In genomic region chr13:53443602-53444001, GRCm38 (mm10) we compare ENCODE assay signal across 9 mouse cellular contexts. TPM values are rescaled to one million over a fixed set of nuclear protein-coding genes. Genes with fewer than 3 reads are reported as not detected.
DNase-seq lines count a peak whose midpoint lies in the region; ATAC-seq and TF ChIP-seq lines count a peak whose summit lies in the region.
"Had no signal": no experiment of that assay in that cellular context is flagged by ENCODE, and none has a peak within 500 bp of the region (broad histone marks: within the 10 kb centered on the region; RNA-seq: fewer than 3 reads in every experiment).

No protein-coding gene starts in this region.

- no peak for ATAC-seq in neural tube, embryonic 15.5 days (ENCODE audit: low FRiP score)
- ATAC-seq in hindbrain, embryonic 14.5 days (ENCODE audit: low FRiP score) = no peak
- no peak for ATAC-seq in limb, embryonic 14.5 days (ENCODE audit: low FRiP score, low read depth)

- no peak overlapping the region for H3K9ac ChIP-seq in neural tube, embryonic 15.5 days (replicated peaks)
- no peak overlapping the region for H3K9ac ChIP-seq in hindbrain, embryonic 14.5 days
- no peak overlapping the region for H3K9ac ChIP-seq in limb, embryonic 14.5 days (ENCODE audit: low read depth, low read length, severe bottlenecking)
- H3K9ac ChIP-seq: limb, embryonic 15.5 days had no signal

- H3K4me3 ChIP-seq in neural tube, embryonic 15.5 days (replicated peaks) = no peak overlapping the region
- no peak overlapping the region for H3K4me3 ChIP-seq in embryonic facial prominence, embryonic 10.5 days
- H3K4me3 ChIP-seq in hindbrain, embryonic 14.5 days (replicated peaks; ENCODE audit: low read length) = no peak overlapping the region
- H3K4me3 ChIP-seq in limb, embryonic 14.5 days (replicated peaks; ENCODE audit: low read length) = no peak overlapping the region
- H3K4me3 ChIP-seq: limb, embryonic 15.5 days had no signal

- H3K9me3 ChIP-seq in neural tube, embryonic 15.5 days (replicated peaks) = no peaks in the 10 kb centered on the region
- no peaks in the 10 kb centered on the region for H3K9me3 ChIP-seq in embryonic facial prominence, embryonic 10.5 days
- no peaks in the 10 kb centered on the region for H3K9me3 ChIP-seq in hindbrain, embryonic 14.5 days (ENCODE audit: control insufficient read depth, low read length)
- H3K9me3 ChIP-seq in limb, embryonic 14.5 days (ENCODE audit: control insufficient read depth, low read length) = no peaks in the 10 kb centered on the region
- H3K9me3 ChIP-seq: limb, embryonic 15.5 days had no signal

- no peak for TF ChIP-seq POLR2A in limb, embryonic 14.5 days (IDR thresholded peaks at IDR 0.05; ENCODE audit: borderline replicate concordance, extremely low read depth, insufficient read depth, insufficient read length)

- peaks cover 7% of the 10 kb centered on the region for H3K4me1 ChIP-seq in neural tube, embryonic 15.5 days
- peaks cover 13% of the 10 kb centered on the region for H3K4me1 ChIP-seq in embryonic facial prominence, embryonic 10.5 days
- peaks cover 7% of the 10 kb centered on the region for H3K4me1 ChIP-seq in hindbrain, embryonic 14.5 days (replicated peaks; ENCODE audit: control insufficient read depth, insufficient read depth, low read length)
- H3K4me1 ChIP-seq in limb, embryonic 14.5 days (ENCODE audit: control insufficient read depth, insufficient read depth, low read length) = no peaks in the 10 kb centered on the region
- H3K4me1 ChIP-seq: limb, embryonic 15.5 days had no signal

- DNase-seq in cerebellum, adult 9-11 months = peak; percentile 14
- DNase-seq in cerebellum, adult 18-20 months = no peak
- DNase-seq in neural tube, embryonic 10.5 days (ENCODE audit: extremely low spot score, low spot score) = peak; percentile 40
- peak; percentile 62 for DNase-seq in embryonic facial prominence, embryonic 10.5 days (ENCODE audit: low spot score)
- peak; percentile 37 for DNase-seq in hindbrain, embryonic 14.5 days (ENCODE audit: low spot score)
- DNase-seq in limb, embryonic 14.5 days (ENCODE audit: low spot score) = peak; percentile 53
- peak; percentile 59 to 60 for DNase-seq in urinary bladder, postnatal 36 days (ENCODE audit: low spot score in 2 of 2)

- no peak overlapping the region for H3K27ac ChIP-seq in neural tube, embryonic 15.5 days (replicated peaks)
- no peak overlapping the region for H3K27ac ChIP-seq in embryonic facial prominence, embryonic 10.5 days (replicated peaks)
- H3K27ac ChIP-seq in hindbrain, embryonic 14.5 days = no peak overlapping the region
- H3K27ac ChIP-seq in limb, embryonic 14.5 days (replicated peaks; ENCODE audit: low read depth, low read length) = no peak overlapping the region
- H3K27ac ChIP-seq: limb, embryonic 15.5 days had no signal

- no peak overlapping the region for H3K4me2 ChIP-seq in neural tube, embryonic 15.5 days
- H3K4me2 ChIP-seq in hindbrain, embryonic 14.5 days (replicated peaks) = no peak overlapping the region
- H3K4me2 ChIP-seq in limb, embryonic 14.5 days (replicated peaks; ENCODE audit: low read depth, low read length, severe bottlenecking) = no peak overlapping the region
- H3K4me2 ChIP-seq: limb, embryonic 15.5 days had no signal

- H3K36me3 ChIP-seq in neural tube, embryonic 15.5 days = no peaks in the 10 kb centered on the region
- no peaks in the 10 kb centered on the region for H3K36me3 ChIP-seq in embryonic facial prominence, embryonic 10.5 days (replicated peaks)
- no peaks in the 10 kb centered on the region for H3K36me3 ChIP-seq in hindbrain, embryonic 14.5 days (replicated peaks; ENCODE audit: control insufficient read depth, insufficient read depth)
- H3K36me3 ChIP-seq in limb, embryonic 14.5 days (ENCODE audit: control insufficient read depth, insufficient read depth, low read length) = no peaks in the 10 kb centered on the region
- H3K36me3 ChIP-seq: limb, embryonic 15.5 days had no signal

- WGBS in neural tube, embryonic 15.5 days = 35% methylated on average over 3 of the region's 3 CpGs
- WGBS in embryonic facial prominence, embryonic 10.5 days = 29% methylated on average over 3 of the region's 3 CpGs
- WGBS in hindbrain, embryonic 14.5 days = 33% methylated on average over 3 of the region's 3 CpGs
- WGBS in limb, embryonic 14.5 days = 19% methylated on average over 3 of the region's 3 CpGs

- no peaks in the 10 kb centered on the region for H3K27me3 ChIP-seq in neural tube, embryonic 15.5 days (replicated peaks)
- 0 out of 2 replicates have a peak, but pooled peaks cover 13% of the 10 kb centered on the region for H3K27me3 ChIP-seq in embryonic facial prominence, embryonic 10.5 days (replicated peaks; ENCODE audit: low read depth, poor library complexity, severe bottlenecking)
- no peaks in the 10 kb centered on the region for H3K27me3 ChIP-seq in hindbrain, embryonic 14.5 days (ENCODE audit: control insufficient read depth, insufficient read depth, low read length)
- H3K27me3 ChIP-seq in limb, embryonic 14.5 days (ENCODE audit: control insufficient read depth, insufficient read depth, low read length) = no peaks in the 10 kb centered on the region

RNA-seq across cellular contexts. Expression of gene Msx2, which starts 29.3 kb away (rescaled TPM):
- polyA plus RNA-seq in neural tube, embryonic 15.5 days (2015; fragmentation: Nextera tagmentation; extraction: Ambion mirVana) = 0.82 and 0.88 TPM in 2 replicates
- 41.4 and 57.6 TPM in 2 replicates for polyA plus RNA-seq in embryonic facial prominence, embryonic 10.5 days (2016; fragmentation: Nextera tagmentation; extraction: Ambion mirVana)
- 1.9 and 2.9 TPM in 2 replicates for polyA plus RNA-seq in hindbrain, embryonic 14.5 days (2014; fragmentation: Nextera tagmentation; extraction: Ambion mirVana)
- 17.5 and 18.2 TPM in 2 replicates for polyA plus RNA-seq in limb, embryonic 14.5 days (2012; rRNA removed)
- polyA plus RNA-seq in limb, embryonic 14.5 days (2014; fragmentation: Nextera tagmentation; extraction: Ambion mirVana) = 19.4 and 28.3 TPM in 2 replicates

Comparison
In these comparisons a context has a peak if more than half of its experiments do, and no peak if none do; other contexts are left out.
1. DNase-seq: peak in cerebellum, adult 9-11 months (single experiment), neural tube, embryonic 10.5 days (single experiment), embryonic facial prominence, embryonic 10.5 days (single experiment), hindbrain, embryonic 14.5 days (single experiment), limb, embryonic 14.5 days (single experiment) and urinary bladder, postnatal 36 days (2 of 2); none in cerebellum, adult 18-20 months (0 of 2).